Mouse (Mus musculus): Measurements from ENCODE around the gene Hist1h4b. TPM values are rescaled to one million over a fixed set of nuclear protein-coding genes. Genes with fewer than 3 reads are reported as not detected.

Gene Hist1h4b
- polyA plus RNA-seq, 1 experiment from 2014 or later, result 3.6 TPM

- WGBS, result 90% methylated on average over 4 of the region's 4 CpGs
- DNase-seq (ENCODE audit: low spot score) (no peak), ATAC-seq (ENCODE audit: low FRiP score) (no peak)
Measured at GRCm38 (mm10) chr13:23724239-23724638, 32.6 kb upstream of the Hist1h4b start.

GRCm38 (mm10) chr13:23725213-23725612 is 31.6 kb upstream of the Hist1h4b start:
- Histone ChIP-seq H3K4me1 (replicated peaks; ENCODE audit: control insufficient read depth, insufficient read depth, low read length) (no peaks in the 10 kb centered on the region), H3K9me3 (ENCODE audit: control insufficient read depth, low read length) (no peaks in the 10 kb centered on the region), H3K27me3 (ENCODE audit: control insufficient read depth, insufficient read depth, low read length) (no peaks in the 10 kb centered on the region), H3K9ac (ENCODE audit: low read depth, low read length) (no peak overlapping the region), H3K27ac (ENCODE audit: low read depth, low read length) (no peak overlapping the region), H3K4me3 (ENCODE audit: low read depth, low read length) (no peak overlapping the region), H3K4me2 (replicated peaks; ENCODE audit: low read depth, low read length) (no peak overlapping the region), H3K36me3 (ENCODE audit: control insufficient read depth, insufficient read depth, low read length) (no peaks in the 10 kb centered on the region)
- DNase-seq (ENCODE audit: low spot score) (no peak), ATAC-seq (ENCODE audit: low FRiP score) (no peak)
- WGBS, result 20% methylated on average over 1 of the region's 1 CpGs

More at GRCm38 (mm10) chr13:23724239-23724638, 32.6 kb upstream of the Hist1h4b start:
- H3K9ac ChIP-seq (ENCODE audit: low read depth, low read length), result no peak overlapping the region
- H3K27me3 ChIP-seq (ENCODE audit: control insufficient read depth, insufficient read depth, low read length), result no peaks in the 10 kb centered on the region
- H3K9me3 ChIP-seq (ENCODE audit: control insufficient read depth, low read length), result no peaks in the 10 kb centered on the region
- no peak overlapping the region for H3K4me2 ChIP-seq (replicated peaks; ENCODE audit: low read depth, low read length)
- no peak overlapping the region for H3K27ac ChIP-seq (ENCODE audit: low read depth, low read length)
- H3K36me3 ChIP-seq (ENCODE audit: control insufficient read depth, insufficient read depth, low read length), result no peaks in the 10 kb centered on the region
- no peaks in the 10 kb centered on the region for H3K4me1 ChIP-seq (replicated peaks; ENCODE audit: control insufficient read depth, insufficient read depth, low read length)
- no peak overlapping the region for H3K4me3 ChIP-seq (ENCODE audit: low read depth, low read length)

- WGBS, result 84% methylated on average over 18 of the region's 18 CpGs
- Histone ChIP-seq H3K4me2 (replicated peaks; ENCODE audit: low read depth, low read length) (no peak overlapping the region), H3K36me3 (ENCODE audit: control insufficient read depth, insufficient read depth, low read length) (no peaks in the 10 kb centered on the region), H3K4me3 (ENCODE audit: low read depth, low read length) (no peak overlapping the region), H3K9ac (ENCODE audit: low read depth, low read length) (no peak overlapping the region), H3K27me3 (ENCODE audit: control insufficient read depth, insufficient read depth, low read length) (no peaks in the 10 kb centered on the region), H3K27ac (ENCODE audit: low read depth, low read length) (no peak overlapping the region), H3K9me3 (ENCODE audit: control insufficient read depth, low read length) (no peaks in the 10 kb centered on the region), H3K4me1 (replicated peaks; ENCODE audit: control insufficient read depth, insufficient read depth, low read length) (no peaks in the 10 kb centered on the region)
- no peak for DNase-seq (ENCODE audit: low spot score)
- ATAC-seq (ENCODE audit: low FRiP score), result no peak
Measured at GRCm38 (mm10) chr13:23728472-23729191, 28.2 kb upstream of the Hist1h4b start.

- no peak overlapping the region for H3K9ac ChIP-seq (ENCODE audit: low read depth, low read length)
- no peaks in the 10 kb centered on the region for H3K4me1 ChIP-seq (replicated peaks; ENCODE audit: control insufficient read depth, insufficient read depth, low read length)
- no peaks in the 10 kb centered on the region for H3K27me3 ChIP-seq (ENCODE audit: control insufficient read depth, insufficient read depth, low read length)
- no peaks in the 10 kb centered on the region for H3K9me3 ChIP-seq (ENCODE audit: control insufficient read depth, low read length)
- 92% methylated on average over 9 of the region's 9 CpGs for WGBS
- no peaks in the 10 kb centered on the region for H3K36me3 ChIP-seq (ENCODE audit: control insufficient read depth, insufficient read depth, low read length)
- ATAC-seq (ENCODE audit: low FRiP score), result no peak
- DNase-seq (ENCODE audit: low spot score), result no peak
- H3K4me2 ChIP-seq (replicated peaks; ENCODE audit: low read depth, low read length), result no peak overlapping the region
- H3K27ac ChIP-seq (ENCODE audit: low read depth, low read length), result no peak overlapping the region
- no peak overlapping the region for H3K4me3 ChIP-seq (ENCODE audit: low read depth, low read length)
Measured at GRCm38 (mm10) chr13:23729192-23729525, 27.7 kb upstream of the Hist1h4b start.

- H3K9ac ChIP-seq (ENCODE audit: low read depth, low read length), result no peak overlapping the region
- no peak overlapping the region for H3K4me2 ChIP-seq (replicated peaks; ENCODE audit: low read depth, low read length)
- H3K36me3 ChIP-seq (ENCODE audit: control insufficient read depth, insufficient read depth, low read length), result no peaks in the 10 kb centered on the region
- no peaks in the 10 kb centered on the region for H3K9me3 ChIP-seq (ENCODE audit: control insufficient read depth, low read length)
- no peak overlapping the region for H3K27ac ChIP-seq (ENCODE audit: low read depth, low read length)
- H3K4me3 ChIP-seq (ENCODE audit: low read depth, low read length), result no peak overlapping the region
- H3K4me1 ChIP-seq (replicated peaks; ENCODE audit: control insufficient read depth, insufficient read depth, low read length), result no peaks in the 10 kb centered on the region
- no peaks in the 10 kb centered on the region for H3K27me3 ChIP-seq (ENCODE audit: control insufficient read depth, insufficient read depth, low read length)
- DNase-seq (ENCODE audit: low spot score) (no peak), ATAC-seq (ENCODE audit: low FRiP score) (no peak)
- WGBS, result 92% methylated on average over 5 of the region's 5 CpGs
Measured at GRCm38 (mm10) chr13:23729706-23730105, 27.1 kb upstream of the Hist1h4b start.

GRCm38 (mm10) chr13:23730479-23730878 is 26.3 kb upstream of the Hist1h4b start:
- Histone ChIP-seq H3K27me3 (ENCODE audit: control insufficient read depth, insufficient read depth, low read length) (no peaks in the 10 kb centered on the region), H3K4me3 (ENCODE audit: low read depth, low read length) (no peak overlapping the region), H3K9me3 (ENCODE audit: control insufficient read depth, low read length) (no peaks in the 10 kb centered on the region), H3K4me2 (replicated peaks; ENCODE audit: low read depth, low read length) (no peak overlapping the region), H3K36me3 (ENCODE audit: control insufficient read depth, insufficient read depth, low read length) (no peaks in the 10 kb centered on the region), H3K27ac (ENCODE audit: low read depth, low read length) (no peak overlapping the region), H3K4me1 (replicated peaks; ENCODE audit: control insufficient read depth, insufficient read depth, low read length) (no peaks in the 10 kb centered on the region), H3K9ac (ENCODE audit: low read depth, low read length) (no peak overlapping the region)
- WGBS, result 40% methylated on average over 8 of the region's 8 CpGs
- DNase-seq (ENCODE audit: low spot score) (no peak), ATAC-seq (ENCODE audit: low FRiP score) (no peak)

- Histone ChIP-seq H3K36me3 (ENCODE audit: control insufficient read depth, insufficient read depth, low read length) (no peaks in the 10 kb centered on the region), H3K9me3 (ENCODE audit: control insufficient read depth, low read length) (no peaks in the 10 kb centered on the region), H3K4me2 (replicated peaks; ENCODE audit: low read depth, low read length) (no peak overlapping the region), H3K4me3 (ENCODE audit: low read depth, low read length) (no peak overlapping the region), H3K27me3 (ENCODE audit: control insufficient read depth, insufficient read depth, low read length) (no peaks in the 10 kb centered on the region), H3K9ac (ENCODE audit: low read depth, low read length) (no peak overlapping the region), H3K4me1 (replicated peaks; ENCODE audit: control insufficient read depth, insufficient read depth, low read length) (no peaks in the 10 kb centered on the region), H3K27ac (ENCODE audit: low read depth, low read length) (no peak overlapping the region)
- DNase-seq (ENCODE audit: low spot score) (no peak), ATAC-seq (ENCODE audit: low FRiP score) (no peak)
- 27% methylated on average over 8 of the region's 8 CpGs for WGBS
Measured at GRCm38 (mm10) chr13:23732156-23732804, 24.5 kb upstream of the Hist1h4b start.

GRCm38 (mm10) chr13:23737091-23737490 is 19.7 kb upstream of the Hist1h4b start:
- 86% methylated on average over 5 of the region's 5 CpGs for WGBS
- Histone ChIP-seq H3K9ac (ENCODE audit: low read depth, low read length) (no peak overlapping the region), H3K27ac (ENCODE audit: low read depth, low read length) (no peak overlapping the region), H3K4me3 (ENCODE audit: low read depth, low read length) (no peak overlapping the region), H3K9me3 (ENCODE audit: control insufficient read depth, low read length) (no peaks in the 10 kb centered on the region), H3K4me2 (replicated peaks; ENCODE audit: low read depth, low read length) (no peak overlapping the region), H3K27me3 (ENCODE audit: control insufficient read depth, insufficient read depth, low read length) (no peaks in the 10 kb centered on the region), H3K4me1 (replicated peaks; ENCODE audit: control insufficient read depth, insufficient read depth, low read length) (0 out of 2 replicates have a peak, but pooled peaks cover 3% of the 10 kb centered on the region), H3K36me3 (ENCODE audit: control insufficient read depth, insufficient read depth, low read length) (no peaks in the 10 kb centered on the region)
- DNase-seq (ENCODE audit: low spot score) (no peak), ATAC-seq (ENCODE audit: low FRiP score) (no peak)

- Histone ChIP-seq H3K36me3 (ENCODE audit: control insufficient read depth, insufficient read depth, low read length) (no peaks in the 10 kb centered on the region), H3K9me3 (ENCODE audit: control insufficient read depth, low read length) (no peaks in the 10 kb centered on the region), H3K4me2 (replicated peaks; ENCODE audit: low read depth, low read length) (peak overlapping the region; percentile 96; the same call in 1 of the 2 replicates), H3K27ac (ENCODE audit: low read depth, low read length) (peak overlapping the region; percentile 96), H3K4me3 (ENCODE audit: low read depth, low read length) (peak overlapping the region; percentile 57), H3K9ac (ENCODE audit: low read depth, low read length) (peak overlapping the region; percentile 44; the same call in 1 of the 2 replicates), H3K4me1 (replicated peaks; ENCODE audit: control insufficient read depth, insufficient read depth, low read length) (0 out of 2 replicates have a peak, but pooled peaks cover 3% of the 10 kb centered on the region), H3K27me3 (ENCODE audit: control insufficient read depth, insufficient read depth, low read length) (no peaks in the 10 kb centered on the region)
- ATAC-seq (ENCODE audit: low FRiP score) (no peak), DNase-seq (ENCODE audit: low spot score) (peak; percentile 43)
- WGBS, result 17% methylated on average over 4 of the region's 4 CpGs
Measured at GRCm38 (mm10) chr13:23738041-23738440, 18.8 kb upstream of the Hist1h4b start.
